Mouse (Mus musculus) forebrain, embryonic 15.5 days (tissue): Measurements from ENCODE around the gene Cacna2d1. TPM values are rescaled to one million over a fixed set of nuclear protein-coding genes. Genes with fewer than 3 reads are reported as not detected.

ENCODE experiments used
- ATAC-seq: fragments of 200-750 bp; cut with Nextera tagmentation; replicated peaks from 2 replicates; pipeline ENCODE4 v1.8.0; 2017; ENCODE audit warnings: mild to moderate bottlenecking, moderate TSS enrichment, moderate library complexity
- H3K27ac ChIP-seq: fragments of 300-500 bp; sonication (generic); replicated peaks from 2 replicates; pipeline ENCODE4 v1.5.1; 2015; ENCODE audit warnings: mild to moderate bottlenecking, inconsistent platforms
- H3K27me3 ChIP-seq: fragments of 300-500 bp; sonication (generic); 2 replicates; pipeline ENCODE4 v1.6.1; 2015; ENCODE audit warnings: inconsistent platforms
- H3K36me3 ChIP-seq: fragments of 300-500 bp; sonication (generic); 2 replicates; pipeline ENCODE4 v1.6.1; 2015; ENCODE audit warnings: mild to moderate bottlenecking, inconsistent platforms
- H3K4me1 ChIP-seq: fragments of 300-500 bp; sonication (generic); 2 replicates; pipeline ENCODE4 v1.6.1; 2015; ENCODE audit warnings: inconsistent platforms
- H3K4me2 ChIP-seq: fragments of 300-500 bp; sonication (generic); replicated peaks from 2 replicates; pipeline ENCODE4 v1.6.1; 2015; ENCODE audit warnings: mild to moderate bottlenecking, inconsistent platforms
- H3K4me3 ChIP-seq: fragments of 300-500 bp; sonication (generic); 2 replicates; pipeline ENCODE4 v1.5.1; 2015; ENCODE audit warnings: mild to moderate bottlenecking, inconsistent platforms
- H3K9ac ChIP-seq: fragments of 300-500 bp; sonication (generic); replicated peaks from 2 replicates; pipeline ENCODE4 v1.6.1; 2015; ENCODE audit warnings: mild to moderate bottlenecking, inconsistent platforms
- H3K9me3 ChIP-seq: fragments of 300-500 bp; sonication (generic); 2 replicates; pipeline ENCODE4 v1.6.1; 2016; ENCODE audit warnings: inconsistent platforms
- WGBS: fragments of 180-500 bp; shearing (Covaris S2); methylation state at CpG from one replicate; pipeline ENCODE4 v1.1.7; 2015; ENCODE audit warnings: mixed read lengths; 5-methylcytosine and 5-hydroxymethylcytosine counted together
- polyA plus RNA-seq: library from polyadenylated mRNA; unstranded; fragments of >200 nt; fragmentation: Nextera tagmentation; extraction: Ambion mirVana; gene quantifications from 2 replicates; pipeline ENCODE4 v1.2.1, GENCODE M21; 2015

Gene Cacna2d1
- polyA plus RNA-seq, 1 experiment from 2014 or later: 41.1 TPM

- Histone ChIP-seq H3K36me3 (no peaks in the 10 kb centered on the region), H3K9me3 (no peaks in the 10 kb centered on the region), H3K4me1 (peaks cover 10% of the 10 kb centered on the region), H3K27me3 (no peaks in the 10 kb centered on the region), H3K4me2 (no peak overlapping the region), H3K27ac (no peak overlapping the region), H3K9ac (no peak overlapping the region), H3K4me3 (no peak overlapping the region)
- no peak for ATAC-seq
- WGBS: 62% methylated on average over 11 of the region's 11 CpGs
Measured at GRCm38 (mm10) chr5:16121334-16121733, 186.8 kb downstream of the Cacna2d1 start.

GRCm38 (mm10) chr5:16122110-16122509 is 187.6 kb downstream of the Cacna2d1 start:
- no peak overlapping the region for H3K4me3 ChIP-seq
- WGBS: 79% methylated on average over 6 of the region's 6 CpGs
- H3K9me3 ChIP-seq: no peaks in the 10 kb centered on the region
- no peaks in the 10 kb centered on the region for H3K36me3 ChIP-seq
- H3K4me1 ChIP-seq: peaks cover 2% of the 10 kb centered on the region
- H3K27me3 ChIP-seq: no peaks in the 10 kb centered on the region
- ATAC-seq: no peak
- H3K4me2 ChIP-seq: no peak overlapping the region
- no peak overlapping the region for H3K9ac ChIP-seq
- H3K27ac ChIP-seq: no peak overlapping the region

- WGBS: 17% methylated on average over 6 of the region's 6 CpGs
- H3K9ac ChIP-seq: no peak overlapping the region
- peak overlapping the region; percentile 89 for H3K27ac ChIP-seq
- H3K36me3 ChIP-seq: no peaks in the 10 kb centered on the region
- H3K4me2 ChIP-seq: no peak overlapping the region; the same call in 1 of the 2 replicates
- H3K27me3 ChIP-seq: no peaks in the 10 kb centered on the region
- peak; percentile 94 for ATAC-seq
- peaks cover 23% of the 10 kb centered on the region for H3K4me1 ChIP-seq
- H3K4me3 ChIP-seq: no peak overlapping the region
- H3K9me3 ChIP-seq: no peaks in the 10 kb centered on the region
Measured at GRCm38 (mm10) chr5:16134286-16135094, 200.0 kb downstream of the Cacna2d1 start.

GRCm38 (mm10) chr5:16135986-16136385 is 201.5 kb downstream of the Cacna2d1 start:
- peak overlapping the region; percentile 70 for H3K27ac ChIP-seq
- H3K4me3 ChIP-seq: no peak overlapping the region
- H3K9ac ChIP-seq: 0 out of 2 replicates have a peak overlapping the region, but pooled peaks have one; percentile 15
- no peaks in the 10 kb centered on the region for H3K9me3 ChIP-seq
- H3K27me3 ChIP-seq: no peaks in the 10 kb centered on the region
- no peaks in the 10 kb centered on the region for H3K36me3 ChIP-seq
- H3K4me2 ChIP-seq: no peak overlapping the region
- 30% methylated on average over 3 of the region's 3 CpGs for WGBS
- ATAC-seq: no peak
- H3K4me1 ChIP-seq: peaks cover 20% of the 10 kb centered on the region

GRCm38 (mm10) chr5:16136839-16137238 is 202.3 kb downstream of the Cacna2d1 start:
- H3K4me2 ChIP-seq: no peak overlapping the region
- no peak overlapping the region for H3K9ac ChIP-seq
- H3K36me3 ChIP-seq: no peaks in the 10 kb centered on the region
- H3K27ac ChIP-seq: no peak overlapping the region
- WGBS: 88% methylated on average over 2 of the region's 2 CpGs
- no peaks in the 10 kb centered on the region for H3K27me3 ChIP-seq
- H3K4me3 ChIP-seq: no peak overlapping the region
- H3K4me1 ChIP-seq: peaks cover 20% of the 10 kb centered on the region
- no peaks in the 10 kb centered on the region for H3K9me3 ChIP-seq
- no peak for ATAC-seq

GRCm38 (mm10) chr5:16146602-16147001 is 212.1 kb downstream of the Cacna2d1 start:
- no peak overlapping the region for H3K4me2 ChIP-seq
- WGBS: 72% methylated on average over 1 of the region's 1 CpGs
- H3K4me1 ChIP-seq: 0 out of 2 replicates have a peak, but pooled peaks cover 4% of the 10 kb centered on the region
- no peak overlapping the region for H3K9ac ChIP-seq
- no peak overlapping the region for H3K4me3 ChIP-seq
- H3K27ac ChIP-seq: no peak overlapping the region; the same call in 1 of the 2 replicates
- no peaks in the 10 kb centered on the region for H3K27me3 ChIP-seq
- no peaks in the 10 kb centered on the region for H3K9me3 ChIP-seq
- no peaks in the 10 kb centered on the region for H3K36me3 ChIP-seq
- no peak for ATAC-seq

- H3K27me3 ChIP-seq: no peaks in the 10 kb centered on the region
- WGBS: 42% methylated on average over 6 of the region's 6 CpGs
- peak; percentile 81 for ATAC-seq
- no peak overlapping the region for H3K4me3 ChIP-seq
- H3K4me1 ChIP-seq: peaks cover 8% of the 10 kb centered on the region; the same call in 1 of the 2 replicates
- no peaks in the 10 kb centered on the region for H3K36me3 ChIP-seq
- no peak overlapping the region for H3K9ac ChIP-seq
- no peak overlapping the region for H3K4me2 ChIP-seq
- H3K27ac ChIP-seq: peak overlapping the region; percentile 13
- no peaks in the 10 kb centered on the region for H3K9me3 ChIP-seq
Measured at GRCm38 (mm10) chr5:16155375-16156284, 221.1 kb downstream of the Cacna2d1 start.

GRCm38 (mm10) chr5:16163270-16163669 is 228.8 kb downstream of the Cacna2d1 start:
- ATAC-seq: no peak
- H3K4me1 ChIP-seq: peaks cover 9% of the 10 kb centered on the region
- no peak overlapping the region for H3K27ac ChIP-seq

GRCm38 (mm10) chr5:16166117-16166867 is 231.8 kb downstream of the Cacna2d1 start:
- no peaks in the 10 kb centered on the region for H3K27me3 ChIP-seq
- H3K36me3 ChIP-seq: no peaks in the 10 kb centered on the region
- peaks cover 9% of the 10 kb centered on the region for H3K4me1 ChIP-seq
- H3K9me3 ChIP-seq: no peaks in the 10 kb centered on the region
- no peak overlapping the region for H3K9ac ChIP-seq
- H3K4me2 ChIP-seq: no peak overlapping the region; the same call in 1 of the 2 replicates
- peak; percentile 95 for ATAC-seq
- WGBS: 12% methylated on average over 12 of the region's 12 CpGs
- no peak overlapping the region for H3K4me3 ChIP-seq
- peak overlapping the region; percentile 29 for H3K27ac ChIP-seq

More at GRCm38 (mm10) chr5:16163270-16163669, 228.8 kb downstream of the Cacna2d1 start:
- no peak overlapping the region for H3K4me2 ChIP-seq
- H3K27me3 ChIP-seq: no peaks in the 10 kb centered on the region
- no peak overlapping the region for H3K9ac ChIP-seq
- no peaks in the 10 kb centered on the region for H3K36me3 ChIP-seq
- H3K9me3 ChIP-seq: no peaks in the 10 kb centered on the region
- no peak overlapping the region for H3K4me3 ChIP-seq

- Histone ChIP-seq H3K4me1 (peaks cover 9% of the 10 kb centered on the region), H3K9ac (no peak overlapping the region), H3K27me3 (no peaks in the 10 kb centered on the region), H3K4me2 (no peak overlapping the region), H3K4me3 (no peak overlapping the region), H3K27ac (no peak overlapping the region), H3K9me3 (no peaks in the 10 kb centered on the region), H3K36me3 (no peaks in the 10 kb centered on the region)
- WGBS: 18% methylated on average over 1 of the region's 1 CpGs
- ATAC-seq: peak; percentile 35; the same call in 1 of the 2 replicates
Measured at GRCm38 (mm10) chr5:16166868-16167267, 232.4 kb downstream of the Cacna2d1 start.

GRCm38 (mm10) chr5:16181041-16181440 is 246.6 kb downstream of the Cacna2d1 start:
- no peak overlapping the region for H3K9ac ChIP-seq
- H3K27ac ChIP-seq: no peak overlapping the region
- no peaks in the 10 kb centered on the region for H3K36me3 ChIP-seq
- H3K4me3 ChIP-seq: no peak overlapping the region
- WGBS: 87% methylated on average over 7 of the region's 7 CpGs
- no peak for ATAC-seq
- H3K4me1 ChIP-seq: no peaks in the 10 kb centered on the region
- no peak overlapping the region for H3K4me2 ChIP-seq
- H3K9me3 ChIP-seq: no peaks in the 10 kb centered on the region
- no peaks in the 10 kb centered on the region for H3K27me3 ChIP-seq
